Mouse (Mus musculus): ENCODE measurements around the gene Phgdh. TPM values are rescaled to one million over a fixed set of nuclear protein-coding genes. Genes with fewer than 3 reads are reported as not detected.

The Phgdh gene
- total RNA-seq (2014; fragmentation: Nextera tagmentation) (189 and 210 TPM in 2 replicates), total RNA-seq (2017) (479 and 570 TPM in 2 replicates)

DNA sequence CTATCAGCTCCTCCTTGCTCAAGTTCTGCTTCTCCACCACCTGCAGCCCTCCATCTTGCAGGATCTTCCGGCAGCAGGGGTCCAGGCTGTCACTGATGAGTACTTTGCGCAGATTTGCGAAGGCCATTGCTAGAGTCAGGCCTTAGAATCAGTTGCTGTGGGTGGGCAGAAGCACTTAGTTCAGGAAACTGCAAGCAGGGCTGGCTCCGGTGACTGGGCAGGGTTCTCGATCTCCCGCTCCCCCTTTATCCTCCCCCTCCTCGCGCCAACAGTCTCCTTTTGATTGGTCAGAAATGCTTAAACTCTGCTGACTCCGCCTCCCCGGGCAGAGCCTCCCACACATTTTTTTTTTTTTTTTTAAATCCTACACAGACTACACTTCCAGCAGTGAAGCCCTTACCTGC lies at the start of gene Phgdh:
Gene Phgdh, minus strand, starts transcription at position 285 of the 404 bp plus-strand sequence.
- ATAC-seq (replicated peaks; ENCODE audit: poor library complexity, severe bottlenecking) = peak; percentile 54

DNA sequence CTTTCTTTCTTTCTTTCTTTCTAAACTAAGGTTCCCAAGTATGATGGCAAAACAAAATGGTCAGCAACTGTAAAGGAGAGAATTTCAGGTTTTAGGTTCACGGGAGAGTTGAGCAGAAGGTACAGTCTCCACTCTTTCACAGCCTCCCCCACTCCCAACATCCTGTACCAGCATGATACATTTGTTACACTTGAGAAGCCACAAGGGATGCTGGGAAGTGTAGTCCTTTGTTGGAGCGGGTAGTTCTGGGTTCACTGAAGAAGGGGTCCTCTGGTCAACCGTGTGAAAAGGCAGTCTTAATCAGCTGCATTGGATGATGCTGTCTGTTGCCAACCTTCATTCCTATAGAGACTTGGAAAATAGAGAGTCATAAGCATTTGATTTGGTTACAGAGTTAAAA lies 49.5 kb upstream of the Phgdh start:
- no peak for ATAC-seq (replicated peaks; ENCODE audit: poor library complexity, severe bottlenecking)

DNA sequence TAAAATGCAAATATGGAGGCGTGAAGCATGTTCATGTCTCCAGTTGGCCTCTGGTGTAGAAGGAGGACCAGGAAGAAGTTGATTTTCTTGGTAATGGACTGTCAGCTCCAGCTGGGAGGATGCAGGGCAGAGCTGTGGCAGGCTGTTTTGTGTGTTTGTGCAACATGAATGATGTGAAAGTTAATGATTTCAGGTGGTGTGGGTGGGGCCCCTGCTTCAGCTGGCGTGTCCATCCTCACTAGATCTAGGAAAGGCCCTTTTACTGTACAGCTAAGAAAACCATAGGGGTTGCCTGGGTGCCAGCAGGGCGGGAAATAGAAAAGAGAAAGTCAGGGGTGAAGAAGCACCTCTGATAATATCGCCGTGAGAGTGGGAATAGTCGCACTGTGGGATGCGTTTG lies 48.0 kb upstream of the Phgdh start:
- ATAC-seq (replicated peaks; ENCODE audit: poor library complexity, severe bottlenecking) = no peak

DNA sequence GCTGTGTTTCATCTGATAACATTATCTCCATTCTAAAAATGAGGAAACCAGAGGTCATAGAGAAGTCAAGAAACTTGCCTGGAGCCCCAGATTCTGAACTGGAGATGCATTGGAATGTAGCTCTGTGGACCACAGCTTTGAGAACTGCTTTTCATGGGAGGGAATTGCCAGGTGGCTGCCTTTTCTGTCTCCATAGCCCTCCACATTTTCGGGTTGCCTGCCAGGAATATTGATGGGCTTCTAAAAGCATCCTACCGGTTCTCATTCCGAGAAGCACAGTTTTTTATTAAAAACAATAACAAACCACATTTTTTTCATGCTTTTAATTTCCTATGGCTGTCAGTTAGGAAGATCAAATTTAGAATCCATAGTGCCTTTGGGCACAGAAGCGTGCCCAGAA lies 47.3 kb upstream of the Phgdh start:
- no peak for ATAC-seq (replicated peaks; ENCODE audit: poor library complexity, severe bottlenecking)

DNA sequence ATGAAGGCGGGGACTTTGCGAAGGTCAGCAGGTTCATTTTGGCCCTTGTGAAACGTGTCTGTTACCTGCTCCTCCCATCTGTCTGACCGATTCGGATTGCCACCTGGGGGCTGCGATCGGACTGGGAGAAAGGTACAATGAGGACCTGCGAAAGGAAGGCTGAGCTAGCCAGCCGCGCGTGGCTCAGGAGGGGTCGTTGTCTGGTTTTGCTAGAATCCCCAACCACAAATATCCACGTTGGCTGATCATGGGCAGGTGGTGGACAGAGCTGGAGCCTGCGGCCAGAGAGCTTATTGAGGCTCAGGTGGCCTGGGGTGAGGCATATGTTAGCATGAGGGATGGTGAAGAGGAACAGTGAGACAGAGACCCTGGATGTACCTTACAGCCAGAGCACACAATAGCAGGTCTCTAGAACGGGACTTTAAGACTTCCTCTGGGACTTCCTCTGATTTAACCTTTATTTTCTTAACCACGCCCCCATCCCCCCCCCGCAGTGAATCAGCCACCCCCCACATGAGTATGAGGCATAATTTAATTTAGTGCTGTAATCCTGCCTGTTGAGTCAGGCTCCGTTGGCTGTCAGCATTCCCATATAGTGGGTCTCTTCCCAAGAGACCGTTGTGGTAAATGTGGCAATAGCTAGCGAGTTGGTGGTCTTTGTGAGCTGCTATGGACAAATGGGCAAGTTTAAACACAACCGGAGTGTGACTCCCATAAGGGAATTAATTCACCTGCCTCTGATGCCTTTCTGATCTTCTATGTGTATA lies 43.4 kb upstream of the Phgdh start:
- no peak for ATAC-seq (replicated peaks; ENCODE audit: poor library complexity, severe bottlenecking)

DNA sequence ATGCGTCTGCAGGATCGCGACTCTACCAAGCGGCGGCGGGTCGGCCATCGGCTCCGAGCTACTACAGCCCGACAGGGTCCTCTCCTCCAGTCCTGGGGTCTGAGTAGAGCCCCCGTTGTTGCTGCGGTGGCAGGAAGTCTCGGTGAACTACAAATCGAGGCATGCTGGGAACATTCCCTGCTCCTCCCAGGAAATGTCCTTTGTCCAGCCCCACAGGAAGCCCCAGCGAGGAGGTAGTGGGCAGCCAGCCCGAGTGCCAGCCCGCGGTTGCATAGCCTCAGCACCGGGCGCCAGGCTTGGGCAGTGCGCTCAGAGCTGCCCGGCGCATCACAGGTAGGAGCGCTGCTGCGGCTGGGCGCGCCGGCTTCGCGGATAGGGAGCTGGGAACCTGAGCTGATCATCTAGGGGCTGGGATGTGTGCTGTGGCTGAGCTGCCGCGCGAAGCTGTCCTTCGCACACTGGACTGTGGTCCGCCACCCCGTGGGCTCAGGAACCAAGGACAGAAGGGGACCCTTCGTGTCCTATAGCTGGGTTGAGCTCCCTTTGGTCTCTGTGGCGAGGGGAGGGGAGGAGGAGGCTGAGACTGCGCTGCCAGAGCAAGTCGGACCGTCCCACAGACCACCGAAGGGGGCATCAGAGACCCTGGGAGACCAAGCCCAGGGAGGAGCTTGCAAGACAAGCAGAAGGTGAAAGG lies 42.6 kb upstream of the Phgdh start, which contains the start of gene Zfp697:
Gene Zfp697, plus strand, starts transcription at position 216 of the 694 bp plus-strand sequence.
- peak; percentile 60 for ATAC-seq (replicated peaks; ENCODE audit: poor library complexity, severe bottlenecking)

DNA sequence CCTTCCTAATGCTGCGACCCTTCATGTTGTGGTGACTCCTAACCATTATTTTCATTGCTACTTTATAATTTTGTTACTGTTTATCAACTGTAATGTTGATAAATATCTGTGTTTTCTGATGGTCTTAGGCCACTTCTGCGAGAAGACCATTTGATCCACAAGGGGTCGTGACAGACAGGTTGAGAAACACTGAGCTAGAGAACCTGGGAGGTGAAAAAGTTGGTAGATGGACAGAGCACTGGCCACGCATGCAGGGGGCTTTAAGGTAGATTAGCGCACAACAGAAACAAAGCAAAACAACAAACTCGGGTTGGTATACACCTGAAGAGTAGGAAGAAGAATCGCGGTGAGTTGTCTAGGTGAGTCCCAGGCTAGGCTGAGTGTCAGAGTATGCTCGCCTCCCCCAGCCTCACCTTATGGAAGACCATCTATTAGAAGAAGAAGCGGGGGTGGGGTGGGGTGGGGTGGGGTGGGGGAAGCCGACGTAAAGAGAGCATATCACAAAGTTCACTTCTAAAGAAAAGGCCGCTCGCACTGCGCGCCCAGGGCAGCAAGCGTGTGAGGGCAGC lies 42.0 kb upstream of the Phgdh start:
- ATAC-seq (replicated peaks; ENCODE audit: poor library complexity, severe bottlenecking) = no peak

DNA sequence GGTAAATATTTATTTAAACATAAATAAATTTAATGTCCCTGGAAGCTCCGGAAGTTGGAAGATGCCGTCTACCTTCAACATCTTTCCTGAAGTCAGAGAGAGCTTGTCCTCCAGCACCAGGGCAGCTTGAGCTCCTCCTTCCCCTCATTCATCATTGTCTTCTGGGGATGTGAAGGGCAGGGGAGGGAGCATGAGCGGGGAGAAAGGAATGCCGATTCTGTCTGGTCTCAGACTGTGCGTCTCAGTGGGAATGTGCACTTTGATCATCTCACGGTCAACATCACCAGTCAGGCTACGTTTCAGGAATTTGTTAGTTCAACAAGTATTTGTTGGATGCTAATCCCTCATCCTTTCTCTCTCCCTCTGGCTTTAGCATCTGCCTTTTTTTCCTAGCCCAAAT lies 39.4 kb upstream of the Phgdh start:
- ATAC-seq (replicated peaks; ENCODE audit: poor library complexity, severe bottlenecking) = no peak

DNA sequence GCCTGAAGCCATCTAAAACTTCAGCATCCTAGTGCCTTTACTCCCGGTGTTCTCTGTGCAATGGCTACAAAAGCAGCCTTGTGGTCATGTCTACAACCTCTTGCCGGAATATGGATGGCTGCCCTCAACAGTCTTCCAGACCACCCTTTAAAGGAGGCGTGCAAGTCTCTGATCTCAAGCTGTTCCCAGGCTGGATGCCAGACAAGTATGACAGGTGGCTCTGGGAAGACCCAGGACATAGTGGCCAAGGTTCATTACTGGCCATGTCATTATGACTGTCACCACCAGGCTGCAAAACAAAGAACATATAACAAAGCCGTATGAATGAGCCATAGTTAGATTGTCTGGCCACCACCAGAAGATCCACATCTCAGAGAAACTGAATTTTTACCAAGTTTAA lies 38.5 kb upstream of the Phgdh start:
- no peak for ATAC-seq (replicated peaks; ENCODE audit: poor library complexity, severe bottlenecking)

DNA sequence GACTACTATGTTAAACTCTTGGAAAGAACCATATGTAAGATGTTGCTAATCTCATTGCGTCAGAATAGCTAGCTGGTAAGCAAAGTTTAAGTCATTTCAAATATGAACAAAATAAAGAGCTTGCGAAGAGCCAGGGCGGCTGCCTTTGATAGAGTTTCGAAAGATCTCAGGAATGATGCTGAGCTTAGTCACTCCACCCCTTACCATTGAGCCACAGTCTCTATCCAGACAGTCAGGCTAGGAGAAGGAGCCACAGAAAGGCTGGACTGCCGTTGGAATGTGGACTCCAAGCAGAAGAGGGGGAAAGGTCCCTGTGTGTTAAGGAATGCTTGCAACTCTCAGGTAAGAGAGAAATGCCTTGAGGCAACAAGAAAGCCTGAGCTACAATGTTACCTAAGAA lies 35.2 kb upstream of the Phgdh start:
- ATAC-seq (replicated peaks; ENCODE audit: poor library complexity, severe bottlenecking) = no peak

DNA sequence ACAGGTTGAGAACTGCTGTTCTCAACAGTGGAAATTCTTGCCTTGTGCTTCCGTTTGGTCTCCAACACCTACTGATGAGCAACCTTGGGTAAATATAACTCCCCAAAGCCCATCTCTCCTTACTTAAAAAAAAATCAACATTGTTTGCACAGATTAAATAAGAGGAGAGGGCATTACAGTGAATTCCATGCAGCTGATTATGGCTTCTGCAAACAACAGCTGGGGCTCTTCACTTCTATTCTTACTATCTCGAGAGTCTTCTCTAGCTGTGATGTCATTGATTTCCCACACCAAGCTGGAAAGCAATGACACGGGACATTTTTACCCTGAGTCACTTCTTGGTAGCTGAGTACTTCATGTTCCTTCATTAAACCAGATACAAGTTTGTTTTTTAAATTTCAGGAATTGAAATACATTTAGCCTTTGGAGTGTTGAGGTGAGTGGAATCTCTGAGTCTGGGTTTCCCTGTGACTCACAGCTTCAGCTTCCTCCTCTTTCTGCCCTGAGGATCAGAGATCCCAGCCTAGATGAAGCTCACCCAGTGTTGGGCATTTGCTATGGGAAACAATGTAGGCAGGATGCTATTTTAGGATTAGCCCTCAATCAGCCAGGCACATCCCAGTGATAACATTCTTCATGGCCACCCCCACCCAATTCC lies 34.4 kb upstream of the Phgdh start:
- peak; percentile 25; the same call in 1 of the 2 replicates for ATAC-seq (replicated peaks; ENCODE audit: poor library complexity, severe bottlenecking)

DNA sequence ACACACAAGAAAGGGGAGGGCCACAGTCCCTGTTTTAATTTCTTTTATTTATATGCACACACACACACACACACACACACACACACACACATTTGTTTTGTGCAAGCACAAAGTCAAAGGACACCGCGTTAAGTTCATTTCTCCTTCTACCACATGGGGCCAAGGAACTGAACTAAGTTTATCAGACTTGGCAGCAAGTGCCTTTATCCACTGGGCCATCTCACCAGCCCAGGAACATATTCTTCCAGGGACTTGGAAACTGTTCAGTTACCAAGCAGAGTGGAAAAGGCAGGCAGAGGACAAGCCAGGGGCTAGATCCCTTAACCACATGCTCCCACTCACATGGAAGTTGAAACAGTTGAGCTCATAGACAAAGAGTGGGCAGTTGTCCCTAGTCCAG lies 29.0 kb upstream of the Phgdh start:
- ATAC-seq (replicated peaks; ENCODE audit: poor library complexity, severe bottlenecking) = no peak

DNA sequence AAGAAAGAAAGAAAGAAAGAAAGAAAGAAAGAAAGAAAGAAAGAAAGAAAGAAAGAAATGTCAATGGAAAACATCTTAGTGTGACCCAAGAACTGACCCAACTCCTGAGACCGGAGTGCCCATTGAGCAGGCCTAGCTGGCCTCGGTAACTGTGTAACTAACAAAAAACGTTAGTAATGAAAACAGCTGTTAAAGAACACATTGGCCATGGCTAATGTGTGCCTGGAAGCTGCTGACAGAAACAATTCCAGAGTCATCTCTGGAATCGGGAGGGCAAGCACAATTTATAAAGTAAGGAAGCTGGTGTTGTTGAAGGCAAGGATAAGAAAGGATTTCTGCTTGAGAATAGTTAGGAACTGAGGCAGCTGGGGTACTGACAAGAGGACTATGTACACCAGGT lies 28.5 kb upstream of the Phgdh start:
- ATAC-seq (replicated peaks; ENCODE audit: poor library complexity, severe bottlenecking) = no peak

DNA sequence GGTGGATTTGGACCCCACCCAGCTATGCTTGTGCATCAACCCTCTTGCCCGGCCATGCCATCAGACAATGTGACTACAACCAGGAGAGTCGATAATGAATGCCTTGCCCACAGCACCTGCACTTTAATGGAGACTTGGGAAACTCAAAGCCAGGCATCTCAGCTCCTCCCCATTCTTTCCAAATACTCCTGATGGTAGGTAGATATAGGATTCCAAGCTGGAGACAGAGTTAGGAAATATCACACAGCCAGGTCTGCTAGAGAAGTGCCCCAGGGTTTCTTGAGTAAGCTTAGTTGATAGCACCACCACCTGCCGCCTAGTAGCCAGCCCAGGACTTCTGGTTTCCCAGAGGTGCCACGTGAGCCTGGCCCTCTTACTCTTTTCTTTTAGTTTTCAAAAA lies 27.0 kb upstream of the Phgdh start:
- no peak for ATAC-seq (replicated peaks; ENCODE audit: poor library complexity, severe bottlenecking)

DNA sequence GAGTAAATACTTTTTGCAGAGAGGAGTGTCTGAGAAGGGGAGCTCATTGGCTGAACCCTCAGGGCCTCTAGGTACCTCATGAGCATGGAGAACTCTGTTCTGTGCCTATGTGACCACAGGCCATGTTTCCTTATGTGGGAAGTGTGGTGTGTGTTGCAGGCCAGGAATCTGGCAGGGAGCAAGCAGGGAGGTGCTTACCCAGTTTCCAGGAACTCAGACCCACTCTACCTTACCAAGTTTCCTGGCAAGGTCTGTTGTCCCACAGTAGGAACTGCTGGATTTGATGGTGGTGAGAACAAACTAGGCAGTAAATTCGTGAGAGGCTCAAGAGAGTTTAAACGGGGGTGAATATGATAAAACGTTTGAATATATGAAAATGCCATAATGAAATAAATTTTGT lies 26.3 kb upstream of the Phgdh start:
- ATAC-seq (replicated peaks; ENCODE audit: poor library complexity, severe bottlenecking) = no peak

DNA sequence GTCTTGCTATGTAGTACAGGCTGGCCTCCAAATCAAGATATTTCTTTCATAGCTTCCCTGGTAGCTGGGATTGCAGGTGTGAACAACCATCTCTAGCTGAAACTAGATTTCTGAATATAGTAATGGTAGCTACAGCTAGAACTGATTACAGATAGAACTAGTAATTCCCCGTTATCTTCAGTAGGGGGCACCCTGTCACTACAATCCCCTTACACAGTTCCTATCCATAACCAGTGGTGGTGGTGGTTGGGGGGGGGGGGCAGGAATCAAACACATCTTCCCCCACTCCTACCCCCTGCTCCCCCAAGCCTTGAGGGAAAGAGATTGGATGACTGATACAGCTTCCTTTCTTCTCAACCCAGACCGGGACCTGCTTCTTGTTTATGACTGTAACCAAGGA lies 23.0 kb upstream of the Phgdh start:
- ATAC-seq (replicated peaks; ENCODE audit: poor library complexity, severe bottlenecking) = peak; percentile 84

DNA sequence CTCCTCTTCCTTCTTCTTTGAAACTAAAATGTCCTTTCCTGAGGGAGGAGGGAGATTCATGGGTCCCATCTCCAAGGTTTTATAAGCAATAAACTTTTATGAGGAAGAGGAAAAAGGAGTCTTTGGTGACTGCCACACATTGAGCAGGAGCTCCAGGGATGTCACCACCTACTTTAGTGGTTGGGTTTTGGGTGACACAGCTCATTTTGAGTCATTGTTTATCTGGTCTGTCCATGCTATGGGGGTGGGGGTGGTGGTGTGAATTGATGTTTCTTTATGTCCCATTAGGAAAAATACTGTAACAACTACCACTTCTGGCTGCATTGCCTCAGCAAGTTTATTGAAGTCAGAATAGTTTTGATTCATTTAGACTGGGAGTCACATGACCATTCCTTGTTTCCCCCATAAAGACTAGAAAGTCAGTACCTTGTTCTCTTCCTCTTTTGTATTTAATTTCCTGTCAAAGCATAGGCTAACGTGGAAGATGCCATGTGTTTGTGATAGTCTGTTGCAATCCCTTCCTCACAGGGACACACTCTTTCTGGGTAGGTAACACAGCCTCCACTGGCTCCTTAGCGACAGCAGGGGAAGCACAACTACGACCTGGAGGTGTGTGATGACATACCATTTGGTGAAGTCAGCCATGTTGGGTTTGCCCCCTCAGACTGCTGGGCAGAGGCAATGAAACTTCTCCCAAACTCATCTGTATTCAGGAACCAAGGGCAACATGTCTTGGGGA lies 17.0 kb upstream of the Phgdh start:
- ATAC-seq (replicated peaks; ENCODE audit: poor library complexity, severe bottlenecking) = peak; percentile 92

DNA sequence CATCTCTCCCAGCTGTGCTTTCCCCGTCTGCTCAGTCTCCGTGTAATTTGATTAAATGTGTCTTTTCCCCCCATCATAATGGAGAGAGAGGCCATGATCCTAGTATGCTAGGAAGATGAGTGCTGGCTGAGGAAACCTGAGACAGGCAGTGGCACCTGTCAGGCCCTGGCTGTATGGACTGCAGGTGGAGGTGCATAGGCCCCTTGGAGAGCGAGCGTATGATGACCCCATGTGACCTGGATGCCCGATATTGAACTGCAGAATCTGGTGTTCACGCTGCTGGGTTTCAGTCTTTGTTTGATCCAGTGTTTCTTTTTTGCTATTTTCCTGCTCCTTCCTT lies 16.2 kb upstream of the Phgdh start:
- ATAC-seq (replicated peaks; ENCODE audit: poor library complexity, severe bottlenecking) = no peak

DNA sequence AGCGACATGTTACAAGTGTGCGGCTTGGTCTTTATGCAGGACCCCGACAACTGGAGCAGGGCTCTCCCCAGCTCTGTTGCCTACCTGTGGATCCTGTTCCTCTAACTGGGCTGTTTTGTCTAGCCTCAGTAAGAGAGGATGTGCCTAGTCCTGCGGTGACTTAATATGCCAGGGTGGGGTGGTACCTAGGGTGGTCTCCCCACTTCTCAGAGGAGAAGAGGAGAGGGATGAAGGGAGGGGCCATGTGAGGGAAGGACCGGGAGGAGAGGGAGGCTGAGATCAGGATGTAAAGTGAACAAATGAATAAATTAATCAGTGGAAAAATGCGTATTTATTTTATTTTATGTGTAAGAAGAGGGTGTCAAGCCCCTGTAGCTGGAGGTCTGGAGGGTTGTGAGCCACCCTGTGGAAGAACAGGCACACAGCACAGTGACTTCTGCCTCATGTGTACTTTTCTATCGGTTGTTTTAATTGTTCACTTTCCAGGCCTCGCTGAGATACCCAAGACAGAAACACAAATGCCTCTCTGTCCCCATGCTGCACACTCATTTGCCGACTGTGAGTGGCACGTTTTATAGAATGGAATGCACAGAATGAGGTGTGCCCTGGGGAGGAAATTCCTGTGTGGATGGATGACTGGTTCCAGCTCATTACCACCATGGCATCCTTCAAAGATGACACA lies 15.7 kb upstream of the Phgdh start:
- ATAC-seq (replicated peaks; ENCODE audit: poor library complexity, severe bottlenecking) = no peak

DNA sequence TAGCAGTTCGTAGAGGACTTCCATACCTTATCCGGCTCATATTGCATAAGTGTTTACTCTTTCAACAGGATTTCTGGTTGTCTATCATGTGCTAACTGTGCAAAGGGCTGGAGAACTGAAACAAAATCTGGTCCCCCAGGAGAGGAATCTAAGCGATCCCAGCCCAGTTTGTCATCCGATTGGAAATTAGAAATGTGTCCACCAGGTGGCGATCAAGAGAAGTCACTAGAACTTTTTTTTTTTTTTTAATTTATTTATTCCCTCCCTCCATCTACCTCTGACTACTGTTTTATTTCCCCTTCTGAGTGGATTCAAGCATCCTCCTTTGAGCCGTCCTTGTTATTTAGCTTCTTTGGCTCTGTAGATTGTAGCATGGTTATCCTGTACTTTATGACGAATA lies 14.1 kb upstream of the Phgdh start:
- ATAC-seq (replicated peaks; ENCODE audit: poor library complexity, severe bottlenecking) = peak; percentile 34

Data from granulocyte monocyte progenitor cell, adult 5-6 weeks (primary cell).